Mouse (Mus musculus) neural tube, embryonic 12.5 days (tissue): Measurements from ENCODE around the gene Eif4g3. TPM values are rescaled to one million over a fixed set of nuclear protein-coding genes. Genes with fewer than 3 reads are reported as not detected.
A peak's percentile ranks its signal among the peaks of the same experiment; 100 is the strongest.

ENCODE experiments used
- ATAC-seq: fragments of 200-750 bp; cut with Nextera tagmentation; 2 replicates; pipeline ENCODE4 v1.8.0; 2017; ENCODE audit warnings: low read depth, mild to moderate bottlenecking, moderate TSS enrichment, moderate library complexity; ENCODE audit not compliant: low FRiP score
- H3K27ac ChIP-seq: fragments of 300-500 bp; sonication (generic); 2 replicates; pipeline ENCODE4 v1.5.1; 2016
- H3K27me3 ChIP-seq: fragments of 300-500 bp; sonication (generic); replicated peaks from 2 replicates; pipeline ENCODE4 v1.6.1; 2016; ENCODE audit warnings: mild to moderate bottlenecking
- H3K36me3 ChIP-seq: fragments of 300-500 bp; sonication (generic); 2 replicates; pipeline ENCODE4 v1.6.1; 2016; ENCODE audit warnings: mild to moderate bottlenecking
- H3K4me1 ChIP-seq: fragments of 300-500 bp; sonication (generic); 2 replicates; pipeline ENCODE4 v1.6.1; 2016
- H3K4me2 ChIP-seq: fragments of 300-500 bp; sonication (generic); replicated peaks from 2 replicates; pipeline ENCODE4 v1.6.1; 2016; ENCODE audit warnings: mild to moderate bottlenecking
- H3K4me3 ChIP-seq: fragments of 300-500 bp; sonication (generic); 2 replicates; pipeline ENCODE4 v1.5.1; 2016
- H3K9ac ChIP-seq: fragments of 300-500 bp; sonication (generic); 2 replicates; pipeline ENCODE4 v1.6.1; 2016; ENCODE audit warnings: mild to moderate bottlenecking
- H3K9me3 ChIP-seq: fragments of 300-500 bp; sonication (generic); 2 replicates; pipeline ENCODE4 v1.6.1; 2016; ENCODE audit warnings: mild to moderate bottlenecking
- WGBS: fragments of 180-500 bp; shearing (Covaris S2); methylation state at CpG from one replicate; pipeline ENCODE4 v1.1.7; 2016; 5-methylcytosine and 5-hydroxymethylcytosine counted together
- polyA plus RNA-seq: library from polyadenylated mRNA; unstranded; fragments of >200 nt; fragmentation: Nextera tagmentation; extraction: Ambion mirVana; gene quantifications from 2 replicates; pipeline ENCODE4 v1.2.1, GENCODE M21; 2016

Gene Eif4g3
- polyA plus RNA-seq, 1 experiment from 2014 or later = 60.4 TPM

GRCm38 (mm10) chr4:138073086-138073485 lies 80.3 kb downstream of the Eif4g3 start:
- no peak for ATAC-seq
- WGBS = 94% methylated on average over 11 of the region's 11 CpGs
- H3K36me3 ChIP-seq = peaks cover 25% of the 10 kb centered on the region

DNA sequence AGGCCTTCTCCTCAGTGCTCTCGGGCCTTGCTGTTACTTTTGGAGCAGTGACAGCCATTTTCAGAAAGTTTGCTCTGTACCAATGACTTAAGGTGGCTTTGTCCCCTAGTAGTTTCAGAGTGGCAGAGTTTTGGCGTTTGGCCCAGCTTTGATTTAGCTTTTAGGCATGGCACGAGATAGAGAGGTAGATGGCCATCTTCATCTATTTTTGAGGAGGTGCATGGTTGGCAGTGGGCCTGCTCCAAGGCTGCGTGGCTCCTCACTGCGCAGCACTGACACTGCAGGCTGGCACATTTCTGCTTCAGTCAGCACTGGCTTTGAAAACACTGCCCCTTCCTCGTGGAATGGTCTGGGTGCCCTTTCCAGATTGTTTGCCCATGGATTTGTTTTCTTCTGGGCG lies 80.7 kb downstream of the Eif4g3 start:
- H3K9ac ChIP-seq = no peak overlapping the region
- H3K9me3 ChIP-seq = no peaks in the 10 kb centered on the region
- H3K4me1 ChIP-seq = no peaks in the 10 kb centered on the region
- H3K27me3 ChIP-seq = no peaks in the 10 kb centered on the region
- H3K4me3 ChIP-seq = no peak overlapping the region
- H3K36me3 ChIP-seq = peaks cover 26% of the 10 kb centered on the region
- no peak overlapping the region for H3K27ac ChIP-seq
- ATAC-seq = no peak
- H3K4me2 ChIP-seq = no peak overlapping the region
- 88% methylated on average over 7 of the region's 7 CpGs for WGBS

More at GRCm38 (mm10) chr4:138073086-138073485, 80.3 kb downstream of the Eif4g3 start:
- Histone ChIP-seq H3K9ac (no peak overlapping the region), H3K27me3 (no peaks in the 10 kb centered on the region), H3K4me1 (no peaks in the 10 kb centered on the region), H3K4me3 (no peak overlapping the region), H3K27ac (no peak overlapping the region), H3K4me2 (no peak overlapping the region), H3K9me3 (no peaks in the 10 kb centered on the region)

DNA sequence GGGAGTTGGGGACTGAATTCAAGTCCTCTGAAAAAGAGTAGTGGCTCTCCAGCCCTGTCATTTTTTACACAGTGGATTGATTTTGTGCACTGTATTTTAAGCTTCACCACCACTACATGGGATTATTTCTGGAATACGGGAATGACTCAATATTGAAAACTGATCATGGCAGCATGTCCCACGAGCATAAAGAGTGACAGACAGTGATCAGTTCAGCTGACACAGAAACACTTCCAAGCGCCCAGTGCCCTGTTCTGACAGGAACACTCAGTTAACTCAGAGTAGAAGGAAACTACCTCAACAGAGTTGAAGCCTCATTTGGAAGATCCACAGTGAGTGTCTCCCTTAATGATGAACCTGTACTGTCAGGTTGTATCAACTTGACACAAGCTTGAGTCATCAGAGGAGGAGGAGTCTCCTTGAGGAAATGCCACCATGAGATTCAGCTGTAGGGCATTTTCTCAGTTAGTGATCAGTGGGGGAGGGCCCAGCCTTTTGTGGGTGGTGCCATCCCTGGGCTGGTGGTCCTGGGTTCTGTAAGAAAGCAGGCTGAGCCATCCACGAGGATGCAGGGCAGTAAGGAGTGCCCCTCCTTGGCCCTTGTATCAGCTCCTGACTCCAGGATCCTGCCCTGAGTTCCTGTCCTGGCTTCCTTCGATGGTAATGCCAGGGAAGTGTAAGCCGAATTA lies 82.2 kb downstream of the Eif4g3 start:
- no peak for ATAC-seq
- no peak overlapping the region for H3K4me3 ChIP-seq
- H3K27ac ChIP-seq = no peak overlapping the region
- no peaks in the 10 kb centered on the region for H3K27me3 ChIP-seq
- H3K9me3 ChIP-seq = no peaks in the 10 kb centered on the region
- H3K4me1 ChIP-seq = no peaks in the 10 kb centered on the region
- 74% methylated on average over 6 of the region's 6 CpGs for WGBS
- H3K4me2 ChIP-seq = no peak overlapping the region
- no peak overlapping the region for H3K9ac ChIP-seq
- peaks cover 23% of the 10 kb centered on the region for H3K36me3 ChIP-seq

- no peak overlapping the region for H3K4me3 ChIP-seq
- H3K4me1 ChIP-seq = no peaks in the 10 kb centered on the region; the same call in 1 of the 2 replicates
- H3K27me3 ChIP-seq = no peaks in the 10 kb centered on the region
- H3K9me3 ChIP-seq = no peaks in the 10 kb centered on the region
- no peak for ATAC-seq
- H3K27ac ChIP-seq = no peak overlapping the region
- peaks cover 17% of the 10 kb centered on the region for H3K36me3 ChIP-seq
- no peak overlapping the region for H3K4me2 ChIP-seq
- H3K9ac ChIP-seq = no peak overlapping the region
- 93% methylated on average over 3 of the region's 3 CpGs for WGBS
Observed at GRCm38 (mm10) chr4:138077663-138078295, 85.0 kb downstream of the Eif4g3 start.

GRCm38 (mm10) chr4:138079234-138079633 lies 86.4 kb downstream of the Eif4g3 start:
- 94% methylated on average over 5 of the region's 5 CpGs for WGBS
- H3K4me2 ChIP-seq = no peak overlapping the region

DNA sequence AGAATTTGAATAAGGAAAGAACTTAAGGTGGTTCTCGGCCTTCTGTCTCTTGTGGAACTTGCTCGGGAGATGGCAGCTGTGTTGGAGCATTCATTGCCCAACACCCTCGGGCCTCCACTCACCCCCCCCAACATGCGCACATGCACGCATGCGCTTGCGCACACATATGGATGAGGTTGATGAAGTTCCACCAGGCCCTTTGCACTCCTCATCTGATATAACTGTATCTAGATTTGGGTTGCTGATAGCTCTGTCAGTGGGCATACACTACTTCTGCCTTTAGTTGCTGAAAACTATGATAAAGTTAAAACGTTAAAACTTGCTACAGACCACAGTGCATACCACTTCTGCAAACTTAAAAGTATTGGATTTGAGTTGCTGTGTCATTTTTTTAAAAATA lies 89.6 kb downstream of the Eif4g3 start:
- H3K36me3 ChIP-seq = peaks cover 44% of the 10 kb centered on the region
- H3K9me3 ChIP-seq = no peaks in the 10 kb centered on the region
- H3K4me3 ChIP-seq = no peak overlapping the region
- 90% methylated on average over 8 of the region's 8 CpGs for WGBS
- no peaks in the 10 kb centered on the region; the same call in 1 of the 2 replicates for H3K4me1 ChIP-seq
- H3K4me2 ChIP-seq = no peak overlapping the region
- no peak overlapping the region for H3K27ac ChIP-seq
- no peak for ATAC-seq
- no peak overlapping the region for H3K9ac ChIP-seq
- no peaks in the 10 kb centered on the region for H3K27me3 ChIP-seq

More at GRCm38 (mm10) chr4:138079234-138079633, 86.4 kb downstream of the Eif4g3 start:
- Histone ChIP-seq H3K27ac (no peak overlapping the region), H3K9me3 (no peaks in the 10 kb centered on the region), H3K27me3 (no peaks in the 10 kb centered on the region), H3K4me3 (no peak overlapping the region), H3K4me1 (no peaks in the 10 kb centered on the region; the same call in 1 of the 2 replicates), H3K9ac (no peak overlapping the region), H3K36me3 (peaks cover 30% of the 10 kb centered on the region)
- no peak for ATAC-seq

DNA sequence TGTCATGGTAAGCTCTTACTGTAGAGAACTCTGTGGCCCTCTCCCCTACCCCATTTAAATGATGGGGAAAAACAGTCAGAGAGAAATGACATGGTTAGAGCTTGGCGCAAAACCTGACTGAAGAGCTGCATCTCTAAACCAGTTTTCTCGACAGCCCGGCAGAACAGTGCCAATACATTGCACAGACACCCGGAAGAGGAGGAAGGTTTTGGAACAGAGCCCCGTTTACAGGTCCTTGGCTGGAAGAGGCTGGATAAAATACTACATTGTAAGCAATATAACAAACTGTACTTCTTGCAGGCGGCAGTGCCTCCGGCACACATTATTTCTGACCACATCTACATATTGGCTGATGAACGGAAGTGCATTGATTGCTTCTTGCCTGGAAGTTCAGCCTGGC lies 91.3 kb downstream of the Eif4g3 start:
- H3K27me3 ChIP-seq = no peaks in the 10 kb centered on the region
- H3K4me2 ChIP-seq = no peak overlapping the region
- H3K9me3 ChIP-seq = no peaks in the 10 kb centered on the region
- no peaks in the 10 kb centered on the region; the same call in 1 of the 2 replicates for H3K4me1 ChIP-seq
- H3K4me3 ChIP-seq = no peak overlapping the region
- H3K9ac ChIP-seq = no peak overlapping the region
- H3K36me3 ChIP-seq = peaks cover 33% of the 10 kb centered on the region
- H3K27ac ChIP-seq = no peak overlapping the region
- ATAC-seq = no peak
- 91% methylated on average over 8 of the region's 8 CpGs for WGBS

- Histone ChIP-seq H3K4me1 (no peaks in the 10 kb centered on the region; the same call in 1 of the 2 replicates), H3K4me3 (no peak overlapping the region), H3K36me3 (peaks cover 34% of the 10 kb centered on the region), H3K27ac (0 out of 2 replicates have a peak overlapping the region, but pooled peaks have one; percentile 2), H3K9me3 (no peaks in the 10 kb centered on the region), H3K9ac (no peak overlapping the region), H3K27me3 (no peaks in the 10 kb centered on the region), H3K4me2 (no peak overlapping the region)
- 67% methylated on average over 13 of the region's 13 CpGs for WGBS
- no peak for ATAC-seq
Observed at GRCm38 (mm10) chr4:138084851-138085573, 92.2 kb downstream of the Eif4g3 start.

GRCm38 (mm10) chr4:138086949-138087348 lies 94.1 kb downstream of the Eif4g3 start:
- no peak overlapping the region for H3K4me2 ChIP-seq
- peaks cover 37% of the 10 kb centered on the region for H3K36me3 ChIP-seq
- no peak overlapping the region for H3K9ac ChIP-seq
- no peak for ATAC-seq
- H3K27ac ChIP-seq = no peak overlapping the region
- no peaks in the 10 kb centered on the region; the same call in 1 of the 2 replicates for H3K4me1 ChIP-seq
- H3K9me3 ChIP-seq = no peaks in the 10 kb centered on the region
- no peak overlapping the region for H3K4me3 ChIP-seq
- 91% methylated on average over 5 of the region's 5 CpGs for WGBS
- H3K27me3 ChIP-seq = no peaks in the 10 kb centered on the region

GRCm38 (mm10) chr4:138089512-138089911 lies 96.7 kb downstream of the Eif4g3 start:
- ATAC-seq = no peak
- H3K9ac ChIP-seq = no peak overlapping the region
- no peaks in the 10 kb centered on the region for H3K9me3 ChIP-seq
- peaks cover 19% of the 10 kb centered on the region; the same call in 1 of the 2 replicates for H3K36me3 ChIP-seq
- H3K4me2 ChIP-seq = no peak overlapping the region
- 87% methylated on average over 2 of the region's 2 CpGs for WGBS
- H3K4me3 ChIP-seq = no peak overlapping the region
- no peaks in the 10 kb centered on the region; the same call in 1 of the 2 replicates for H3K4me1 ChIP-seq
- H3K27me3 ChIP-seq = no peaks in the 10 kb centered on the region
- no peak overlapping the region for H3K27ac ChIP-seq

- H3K4me2 ChIP-seq = no peak overlapping the region
- WGBS = 95% methylated on average over 7 of the region's 7 CpGs
Observed at GRCm38 (mm10) chr4:138091562-138092194, 98.9 kb downstream of the Eif4g3 start.

GRCm38 (mm10) chr4:138100456-138100855 lies 107.6 kb downstream of the Eif4g3 start:
- Histone ChIP-seq H3K27me3 (no peaks in the 10 kb centered on the region), H3K9ac (no peak overlapping the region), H3K9me3 (no peaks in the 10 kb centered on the region), H3K27ac (no peak overlapping the region), H3K36me3 (peaks cover 62% of the 10 kb centered on the region), H3K4me1 (no peaks in the 10 kb centered on the region), H3K4me2 (no peak overlapping the region), H3K4me3 (no peak overlapping the region)
- 92% methylated on average over 7 of the region's 7 CpGs for WGBS
- ATAC-seq = no peak

More at GRCm38 (mm10) chr4:138091562-138092194, 98.9 kb downstream of the Eif4g3 start:
- peaks cover 5% of the 10 kb centered on the region for H3K36me3 ChIP-seq
- no peaks in the 10 kb centered on the region for H3K9me3 ChIP-seq
- no peak overlapping the region for H3K9ac ChIP-seq
- H3K4me1 ChIP-seq = no peaks in the 10 kb centered on the region
- no peaks in the 10 kb centered on the region for H3K27me3 ChIP-seq
- ATAC-seq = no peak
- no peak overlapping the region for H3K27ac ChIP-seq
- no peak overlapping the region for H3K4me3 ChIP-seq
